Mouse (Mus musculus): Measurements from ENCODE around the gene Sp6.

The Sp6 gene

GRCm38 (mm10) chr11:97013121-97013670 lies at the start of gene Sp6:
TSS of gene Sp6 (plus strand) at chr11:97013394.
- no peak for DNase-seq (ENCODE audit: low read depth, low spot score)

- DNase-seq (ENCODE audit: low read depth, low spot score), result peak; percentile 74
These were observed 49.6 kb upstream of the Sp6 start for GRCm38 (mm10) chr11:96963580-96963979.

- DNase-seq (ENCODE audit: low read depth, low spot score), result no peak
These were observed 47.0 kb upstream of the Sp6 start for GRCm38 (mm10) chr11:96966172-96966571.

- DNase-seq (ENCODE audit: low read depth, low spot score), result no peak
These were observed 46.2 kb upstream of the Sp6 start for GRCm38 (mm10) chr11:96966914-96967543.

- no peak for DNase-seq (ENCODE audit: low read depth, low spot score)
These were observed 45.5 kb upstream of the Sp6 start for GRCm38 (mm10) chr11:96967544-96968269.

GRCm38 (mm10) chr11:96968476-96968875 lies 44.7 kb upstream of the Sp6 start:
- DNase-seq (ENCODE audit: low read depth, low spot score), result no peak

GRCm38 (mm10) chr11:96969280-96969722 lies 43.9 kb upstream of the Sp6 start:
- DNase-seq (ENCODE audit: low read depth, low spot score), result no peak

GRCm38 (mm10) chr11:96969746-96970145 lies 43.4 kb upstream of the Sp6 start:
- no peak for DNase-seq (ENCODE audit: low read depth, low spot score)

- DNase-seq (ENCODE audit: low read depth, low spot score), result no peak
These were observed 42.9 kb upstream of the Sp6 start for GRCm38 (mm10) chr11:96970341-96970740.

GRCm38 (mm10) chr11:96972906-96973305 lies 40.3 kb upstream of the Sp6 start:
- no peak for DNase-seq (ENCODE audit: low read depth, low spot score)

GRCm38 (mm10) chr11:96973426-96973964 lies 39.7 kb upstream of the Sp6 start:
- no peak for DNase-seq (ENCODE audit: low read depth, low spot score)

GRCm38 (mm10) chr11:96974813-96975212 lies 38.4 kb upstream of the Sp6 start:
- DNase-seq (ENCODE audit: low read depth, low spot score), result no peak

- DNase-seq (ENCODE audit: low read depth, low spot score), result no peak
These were observed 37.4 kb upstream of the Sp6 start for GRCm38 (mm10) chr11:96975511-96976378.

GRCm38 (mm10) chr11:96976379-96976687 lies 36.9 kb upstream of the Sp6 start:
- DNase-seq (ENCODE audit: low read depth, low spot score), result no peak

- DNase-seq (ENCODE audit: low read depth, low spot score), result no peak
These were observed 36.1 kb upstream of the Sp6 start for GRCm38 (mm10) chr11:96976911-96977591.

- DNase-seq (ENCODE audit: low read depth, low spot score), result peak; percentile 100
These were observed 35.4 kb upstream of the Sp6 start for GRCm38 (mm10) chr11:96977606-96978400.

- DNase-seq (ENCODE audit: low read depth, low spot score), result no peak
These were observed 34.6 kb upstream of the Sp6 start for GRCm38 (mm10) chr11:96978401-96979246.

- DNase-seq (ENCODE audit: low read depth, low spot score), result no peak
These were observed 33.9 kb upstream of the Sp6 start for GRCm38 (mm10) chr11:96979329-96979728.

GRCm38 (mm10) chr11:96980021-96980420 lies 33.2 kb upstream of the Sp6 start:
- DNase-seq (ENCODE audit: low read depth, low spot score), result no peak

GRCm38 (mm10) chr11:96981461-96981860 lies 31.7 kb upstream of the Sp6 start:
- DNase-seq (ENCODE audit: low read depth, low spot score), result no peak
